Mouse (Mus musculus) urinary bladder, adult 18-20 months (tissue): ENCODE measurements at regions not wholly inside any gene's neighbourhood (a gene's known extent, or its start where the extent isn't known, plus 50 kb on each side); places are given as distances from the start of the nearest gene placed in this dataset.

Experiments used
- DNase-seq, 2 experiments: peaks; one replicate each; pipeline ENCODE4 v3.0.0; 2022; ENCODE audit warnings: low spot score in 2 of 2, mixed read lengths in 2 of 2

DNA sequence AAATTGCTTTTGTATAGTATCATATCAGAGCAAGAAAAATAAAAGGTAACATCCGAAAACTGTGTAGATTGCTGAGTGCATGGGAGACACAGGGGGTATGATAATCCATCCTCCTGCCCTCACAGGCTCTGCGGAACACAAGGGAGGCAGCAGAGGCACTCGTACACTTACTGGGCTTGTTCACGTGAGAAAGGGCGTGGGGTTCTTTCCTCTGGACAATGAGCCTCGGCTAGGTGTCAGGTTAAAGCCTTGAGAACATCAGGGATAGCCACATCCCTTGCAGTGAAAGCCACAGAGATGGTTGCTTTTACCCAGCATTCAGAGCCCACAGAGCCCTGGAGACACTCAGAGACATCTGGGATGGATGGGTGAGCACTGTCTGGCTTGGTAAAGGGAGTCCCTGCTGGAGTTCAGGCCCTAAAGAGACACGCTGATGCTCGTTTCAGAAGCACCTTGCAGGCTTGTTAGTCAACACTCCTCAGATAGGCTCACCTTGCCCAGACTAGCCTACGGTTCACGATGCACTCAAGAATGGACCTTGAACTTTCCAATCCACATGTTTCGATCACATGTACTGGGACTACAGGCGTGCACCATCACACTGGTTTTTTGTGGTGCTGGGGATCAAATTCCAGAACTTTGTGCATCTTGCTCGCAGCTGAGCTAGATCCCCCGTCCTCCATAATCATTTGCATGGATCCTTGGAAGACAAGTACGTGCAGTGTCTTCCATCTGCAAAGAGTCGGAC, 83.5 kb upstream of the Spin1 start:
- no peak for DNase-seq

DNA sequence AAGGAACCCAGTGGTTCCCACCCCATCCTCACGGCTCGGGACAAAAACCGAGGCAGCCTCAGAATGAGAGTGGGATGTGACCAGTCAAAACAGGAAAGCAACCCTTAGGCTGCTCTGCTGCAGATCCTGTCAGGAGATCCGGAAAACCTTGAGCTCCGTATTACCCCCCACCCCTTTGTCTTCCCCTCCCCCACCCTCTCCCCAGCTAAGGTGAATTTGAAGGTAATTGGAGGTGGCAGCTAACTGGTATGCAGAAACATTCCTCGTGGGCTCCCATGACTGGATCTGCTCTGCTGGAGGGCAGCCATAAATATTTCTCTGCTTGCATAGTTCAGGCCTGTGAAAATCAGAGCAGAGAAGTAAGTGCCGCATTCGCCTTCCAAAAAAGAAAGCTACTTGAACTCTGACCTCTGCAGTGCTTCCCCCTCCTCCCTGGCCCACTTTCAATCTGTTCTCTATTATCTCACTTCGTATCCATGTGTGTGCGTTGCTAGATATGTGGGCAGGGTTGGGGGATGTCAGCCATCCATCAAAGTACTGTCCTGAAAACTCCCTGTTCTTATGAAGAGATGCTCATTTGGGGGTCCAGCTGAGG, 82.9 kb upstream of the Spin1 start:
- DNase-seq, result no peak

DNA sequence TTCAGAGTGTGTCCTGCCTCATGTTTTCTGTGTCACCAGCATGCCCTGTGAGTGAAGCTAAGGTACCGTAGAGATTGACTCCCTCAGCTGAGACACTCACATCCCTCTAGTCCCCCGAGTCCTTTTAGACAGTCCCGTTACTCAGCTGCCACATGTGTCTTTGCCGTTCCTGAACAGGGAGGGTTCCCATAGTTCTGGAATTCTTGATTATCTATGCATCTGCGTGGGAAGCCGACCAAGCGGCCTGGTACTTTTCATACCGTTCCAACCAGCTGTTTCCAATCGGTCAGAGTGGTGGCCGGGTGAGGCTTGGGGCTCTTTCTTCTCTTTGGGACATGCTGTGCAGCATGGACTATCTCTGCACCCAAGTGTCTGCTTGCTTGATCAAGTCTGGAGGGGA, 82.3 kb upstream of the Spin1 start:
- no peak for DNase-seq

DNA sequence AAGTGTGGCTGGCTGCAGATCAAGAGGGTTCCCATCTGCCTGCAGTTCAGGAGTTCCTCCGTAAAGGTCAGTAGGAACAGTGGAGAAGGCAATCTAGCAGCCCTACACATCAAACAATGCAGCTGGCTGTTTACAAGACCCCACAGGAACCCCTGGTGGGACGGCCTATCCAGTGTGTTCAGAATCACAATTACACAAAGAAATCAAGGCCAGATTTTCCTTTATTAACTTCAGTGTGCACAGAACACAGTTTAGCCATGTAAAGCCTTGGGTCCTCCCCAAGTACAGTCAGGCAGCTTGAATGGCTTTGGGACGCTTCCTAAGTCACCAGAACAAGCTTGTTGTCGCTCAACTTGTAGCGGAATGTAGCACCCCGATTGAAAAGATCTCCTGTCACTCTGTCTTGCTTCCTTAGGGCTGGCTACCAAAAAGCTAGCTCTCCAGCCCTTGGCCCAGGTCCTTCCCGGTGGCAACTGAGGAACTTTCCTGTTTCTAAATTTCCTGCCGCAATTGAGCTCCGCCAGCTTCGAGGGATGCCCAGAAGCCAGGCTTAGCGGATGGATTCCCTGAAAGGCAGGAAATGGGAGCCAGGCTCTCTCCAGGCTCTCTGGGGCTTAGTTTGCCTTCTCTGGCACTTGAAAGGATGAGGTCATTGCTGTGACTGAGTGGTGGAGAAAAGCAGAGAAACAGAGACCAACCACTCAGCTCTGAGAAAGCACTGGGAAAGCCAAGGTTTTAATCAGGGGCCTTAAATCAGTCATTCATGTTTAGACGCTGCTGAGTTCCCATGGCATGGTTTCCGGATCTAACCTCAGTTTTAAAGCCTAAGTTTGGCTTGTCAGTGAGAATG, 78.1 kb upstream of the Spin1 start:
- no peak for DNase-seq

DNA sequence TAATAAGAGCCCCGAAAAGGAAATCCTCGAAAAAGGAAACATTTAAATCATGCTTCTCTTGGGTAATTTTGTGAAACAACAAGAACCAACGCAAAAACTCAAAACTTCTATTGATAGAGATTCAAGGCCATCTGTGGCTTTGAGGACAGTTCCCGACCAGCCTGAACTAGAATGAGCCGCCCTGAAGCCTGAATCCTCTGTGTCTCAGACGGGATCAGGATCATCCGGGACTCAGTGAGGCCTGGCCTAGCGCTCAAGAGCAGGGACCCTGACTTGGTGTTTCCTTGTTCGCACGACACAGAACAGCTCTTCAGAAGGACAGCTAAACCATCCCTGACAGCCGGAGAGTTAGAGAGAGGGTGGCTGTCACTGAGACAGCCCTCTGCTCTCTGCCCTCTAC, 77.4 kb upstream of the Spin1 start:
- DNase-seq, result no peak

DNA sequence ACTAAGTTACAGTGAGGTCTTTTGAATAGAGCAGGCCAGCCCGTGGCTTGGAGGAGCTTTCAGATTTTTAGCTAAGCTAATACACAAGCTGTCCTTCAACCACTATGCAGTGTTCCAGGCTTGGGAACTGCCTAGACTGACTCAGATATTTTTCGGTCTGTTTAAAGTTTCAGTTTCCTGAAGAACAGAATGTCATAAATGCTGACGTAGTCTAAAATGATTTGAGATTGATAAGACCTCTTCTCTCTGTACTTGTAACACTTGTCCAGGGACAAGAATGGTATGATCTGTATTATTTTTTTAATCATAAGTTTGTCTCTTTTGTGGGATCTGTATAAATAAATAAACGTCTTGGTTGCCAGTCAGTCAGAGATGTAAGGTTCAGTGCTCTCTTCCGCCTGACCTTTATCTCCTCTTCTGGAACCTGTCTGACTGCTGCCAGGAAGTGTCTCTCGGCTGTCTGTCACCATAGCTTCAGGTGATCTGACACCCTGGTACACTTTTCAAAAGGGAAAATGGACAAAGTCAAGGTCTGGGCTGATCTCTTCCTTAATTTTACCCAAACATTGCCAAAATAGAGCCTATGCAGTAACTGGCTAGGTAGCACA, 74.3 kb upstream of the Spin1 start:
- no peak for DNase-seq

DNA sequence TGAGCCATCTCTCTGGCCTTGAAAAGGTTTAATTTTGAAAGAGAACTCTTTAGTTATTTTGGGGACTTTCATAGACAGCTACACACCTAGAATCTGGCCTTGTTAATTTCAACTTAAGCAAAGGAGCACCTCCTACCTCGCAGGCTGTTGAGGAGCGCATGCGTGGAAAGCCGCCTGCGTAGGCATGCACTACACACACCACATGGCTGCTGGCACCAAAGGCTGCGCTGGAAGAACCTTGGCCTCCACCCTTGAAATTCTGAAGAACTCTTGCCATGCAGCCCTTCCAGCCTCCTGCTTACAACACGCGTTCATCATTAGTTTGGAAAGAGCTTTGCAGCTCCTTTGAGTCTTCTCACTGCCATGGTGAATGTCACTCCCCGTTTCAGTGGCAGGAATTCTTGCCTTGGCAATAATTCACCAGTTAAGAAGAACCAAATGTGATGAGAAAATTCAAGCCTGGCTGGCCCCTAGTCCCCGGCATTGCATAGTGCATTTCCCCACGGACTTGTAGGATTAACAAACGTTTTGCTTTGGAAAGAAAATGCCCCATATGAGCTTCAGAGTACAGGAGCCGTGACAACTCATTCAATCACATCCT, 62.7 kb upstream of the Spin1 start:
- DNase-seq, result no peak

DNA sequence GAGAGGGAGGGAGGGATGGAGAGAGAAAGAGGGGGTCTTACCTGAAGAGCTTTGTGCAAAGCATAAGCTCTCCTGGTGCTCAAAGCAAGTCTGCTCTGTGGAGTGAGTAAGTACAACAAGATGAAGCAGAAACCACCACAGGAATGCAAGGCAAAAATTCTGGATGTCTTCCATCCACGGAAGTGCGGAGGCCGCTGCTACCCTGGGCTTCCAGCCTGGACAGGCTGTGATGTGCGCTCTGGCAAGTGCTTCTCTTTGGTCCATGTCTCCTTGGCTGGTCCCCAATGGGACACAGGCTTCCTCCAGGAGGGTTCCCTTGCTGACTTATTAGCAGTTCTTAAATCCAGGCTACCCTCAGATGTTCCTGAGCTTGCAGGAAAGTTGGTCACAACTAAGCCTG, 61.7 kb upstream of the Spin1 start:
- no peak for DNase-seq

DNA sequence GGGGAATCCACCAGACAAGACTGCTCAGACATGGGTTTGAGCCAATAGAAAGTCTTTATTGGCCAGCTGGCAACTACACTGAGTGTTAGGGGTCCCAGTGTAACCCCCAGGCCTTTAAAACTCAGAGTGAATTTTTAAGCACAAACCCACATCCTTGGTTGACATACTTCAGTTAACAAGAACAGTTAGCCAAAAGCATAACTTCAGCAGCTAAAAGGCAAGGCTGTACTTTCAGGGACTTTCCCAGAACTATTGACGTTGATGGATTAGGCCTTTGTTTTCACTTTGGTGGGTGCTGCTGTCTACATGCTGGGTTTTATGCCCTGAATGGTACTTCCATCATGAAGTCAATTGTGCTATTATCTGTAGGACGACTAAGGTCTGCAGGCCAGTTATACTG, 59.6 kb upstream of the Spin1 start:
- DNase-seq, result no peak

DNA sequence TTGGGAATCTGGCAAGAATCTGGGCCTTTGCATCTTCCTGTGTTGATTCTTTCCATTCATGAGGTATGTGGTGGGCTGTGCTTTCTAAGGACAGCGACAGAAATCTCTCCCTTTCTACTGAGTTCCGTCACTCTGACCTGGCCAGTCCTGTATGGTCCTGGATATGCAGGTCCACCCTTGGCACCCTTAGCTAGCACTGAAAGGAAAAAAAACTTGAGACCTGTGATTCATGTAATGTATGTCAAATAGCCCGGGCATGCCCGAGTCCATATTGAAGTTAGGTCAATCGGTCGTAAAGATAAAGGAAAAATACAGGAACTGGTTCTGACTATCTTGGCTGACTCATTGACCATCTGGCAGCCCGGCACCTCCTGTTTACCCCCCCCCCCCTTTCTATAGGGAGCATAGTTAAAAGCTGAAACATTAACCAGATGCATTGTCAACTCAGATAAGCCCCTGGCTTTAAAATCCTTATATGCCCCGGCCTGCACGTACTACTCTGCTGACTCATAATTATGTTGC, 57.7 kb upstream of the Spin1 start:
- DNase-seq, result peak in 1 of 2 experiments; percentile 8
